ENCODE assay signal across 8 mouse cellular contexts in the genomic region with DNA sequence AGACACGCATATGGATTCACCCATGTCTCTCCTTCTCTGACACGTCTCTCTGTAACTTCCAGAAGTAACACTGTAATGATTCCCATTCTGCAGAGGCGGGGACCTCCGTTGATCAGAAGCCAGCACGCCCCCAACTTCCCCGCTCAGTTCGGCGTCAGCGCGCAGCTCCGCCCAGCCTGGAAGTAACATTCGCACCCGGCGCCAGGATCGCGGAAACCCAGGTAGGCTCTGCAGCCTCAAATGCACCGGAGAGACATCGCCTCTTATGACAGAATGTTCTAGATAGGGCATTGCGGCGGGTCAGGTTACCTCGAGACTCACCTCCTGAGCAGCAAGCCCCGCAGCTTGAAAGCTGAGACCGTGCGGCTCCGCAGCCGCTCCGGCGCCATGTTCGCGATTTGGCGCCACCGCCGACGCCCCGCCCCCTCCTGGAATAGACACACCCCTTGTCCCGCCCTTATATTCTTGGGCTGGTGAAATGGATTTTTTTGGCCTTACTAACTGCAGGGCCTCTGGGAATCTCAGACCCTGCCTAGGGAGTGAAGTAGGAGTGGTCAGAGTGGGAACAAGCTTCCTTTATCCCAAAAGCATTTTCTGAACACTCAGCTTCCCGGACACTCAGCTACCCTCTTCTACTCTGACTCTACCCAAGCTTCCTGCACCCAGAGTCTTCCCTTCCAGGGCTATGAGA. TPM values are rescaled to one million over a fixed set of nuclear protein-coding genes. Genes with fewer than 3 reads are reported as not detected.
DNase-seq lines count a peak whose midpoint lies in the region; ATAC-seq and TF ChIP-seq lines count a peak whose summit lies in the region.

Pole2 (minus strand) TSS at position 420 of the 691 bp plus-strand sequence.

- ATAC-seq in frontal cortex, adult (ENCODE audit: low TSS enrichment): peak; percentile 96
- ATAC-seq in hematopoietic stem cell, adult 5-6 weeks (replicated peaks in 1 of 2; ENCODE audit: insufficient read depth in 1 of 2, low FRiP score in 2 of 2, low TSS enrichment in 1 of 2, low read depth in 1 of 2, poor library complexity in 2 of 2, severe bottlenecking in 2 of 2): peak; percentile 92 to 94
- ATAC-seq in lung, embryonic 14.5 days (ENCODE audit: insufficient read depth): peak; percentile 99
- ATAC-seq in neutrophil, adult 5-6 weeks (ENCODE audit: extremely low read depth, insufficient number of reproducible peaks, low FRiP score, poor library complexity, severe bottlenecking): peak; percentile 70

- DNase-seq in MN1 (ENCODE audit: low spot score): peak; percentile 97
- peak; percentile 81 for DNase-seq in cerebellum, adult 9-10 months
- DNase-seq in layer of hippocampus, adult 8-10 months (ENCODE audit: low spot score in 2 of 2): peak; percentile 51 to 78
- peak; percentile 94 for DNase-seq in lung, embryonic 14.5 days
- DNase-seq in thymus, adult 18-20 months: peak; percentile 66 to 70

- peak within 1 kb of the TSS; percentile 55 for H3K9ac ChIP-seq in lung, embryonic 14.5 days

- peak within 1 kb of the TSS; percentile 67 for H3K4me2 ChIP-seq in lung, embryonic 14.5 days

- peak within 1 kb of the TSS; percentile 92 for H3K27ac ChIP-seq in lung, embryonic 14.5 days (ENCODE audit: low read depth)

- WGBS in lung, embryonic 14.5 days: under 1% methylated on average over 37 of the region's 37 CpGs

- TF ChIP-seq CTCF in lung, embryonic 14.5 days (IDR thresholded peaks at IDR 0.05; ENCODE audit: low read depth): no peak; the same call in 1 of the 2 replicates

- no peaks in the 10 kb centered on the region for H3K9me3 ChIP-seq in lung, embryonic 14.5 days (ENCODE audit: low read depth, low read length)

- peaks cover 3% of the 10 kb centered on the region; the same call in 1 of the 2 replicates for H3K4me1 ChIP-seq in lung, embryonic 14.5 days (ENCODE audit: insufficient read depth)

- H3K36me3 ChIP-seq in lung, embryonic 14.5 days (ENCODE audit: insufficient read depth): peaks cover 14% of the 10 kb centered on the region; the same call in 1 of the 2 replicates

- H3K4me3 ChIP-seq in lung, embryonic 14.5 days (ENCODE audit: low read depth, low read length): peak within 1 kb of the TSS; percentile 72

- H3K27me3 ChIP-seq in lung, embryonic 14.5 days (ENCODE audit: insufficient read depth, low read length): no peaks in the 10 kb centered on the region

RNA-seq across cellular contexts. Expression of gene Pole2, which starts in this region (rescaled TPM):
- total RNA-seq in hematopoietic stem cell, adult 5-6 weeks (2017): 24.0 and 60.9 TPM in 2 replicates
- 1 to 10 TPM in 1 of 4 experiments, under 1 TPM in 3; 0.71 to 1.0 (median 0.80) TPM for total RNA-seq in layer of hippocampus, adult 8-10 months (2022)
- 39.1 and 41.1 TPM in 2 replicates for polyA plus RNA-seq in lung, embryonic 14.5 days (2014; fragmentation: Nextera tagmentation; extraction: Ambion mirVana)
- 3.4 and 6.4 TPM in 2 replicates for total RNA-seq in neutrophil, adult 5-6 weeks (2017)

Comparison
In these comparisons a context has a peak if more than half of its experiments do, and no peak if none do; other contexts are left out.
1. Peak in every context shown above with its lines: DNase-seq, ATAC-seq, H3K4me3 ChIP-seq and H3K27ac ChIP-seq.